Mouse (Mus musculus) heart, postnatal 36 days (tissue): Measurements from ENCODE around the gene Sox4. TPM values are rescaled to one million over a fixed set of nuclear protein-coding genes. Genes with fewer than 3 reads are reported as not detected.

ENCODE experiments used
- DNase-seq, 2 experiments: peaks; one replicate each; pipeline ENCODE4 v3.0.0; 2021 to 2022
- intact Hi-C: fragments of 180-260 bp; cut with DNase I; formaldehyde crosslinking; loops from one replicate; pipeline ENCODE4 v1.15.1; 2025
- total RNA-seq, 2 experiments: library from RNA; stranded (reverse); gene quantifications; 2 replicates each; pipeline ENCODE4 v1.2.3; 2021

Gene Sox4
- total RNA-seq, 2 experiments from 2014 or later: 21.7 to 29.0 TPM

- DNase-seq: peak; percentile 12 to 23
- intact Hi-C loops: loop anchor here (2.0 kb wide), 1 partner anchor 16 kb away; no protein-coding TSS in a partner anchor
These were observed 5.0 kb downstream of the Sox4 start for GRCm38 (mm10) chr13:28948541-28948940.

DNA sequence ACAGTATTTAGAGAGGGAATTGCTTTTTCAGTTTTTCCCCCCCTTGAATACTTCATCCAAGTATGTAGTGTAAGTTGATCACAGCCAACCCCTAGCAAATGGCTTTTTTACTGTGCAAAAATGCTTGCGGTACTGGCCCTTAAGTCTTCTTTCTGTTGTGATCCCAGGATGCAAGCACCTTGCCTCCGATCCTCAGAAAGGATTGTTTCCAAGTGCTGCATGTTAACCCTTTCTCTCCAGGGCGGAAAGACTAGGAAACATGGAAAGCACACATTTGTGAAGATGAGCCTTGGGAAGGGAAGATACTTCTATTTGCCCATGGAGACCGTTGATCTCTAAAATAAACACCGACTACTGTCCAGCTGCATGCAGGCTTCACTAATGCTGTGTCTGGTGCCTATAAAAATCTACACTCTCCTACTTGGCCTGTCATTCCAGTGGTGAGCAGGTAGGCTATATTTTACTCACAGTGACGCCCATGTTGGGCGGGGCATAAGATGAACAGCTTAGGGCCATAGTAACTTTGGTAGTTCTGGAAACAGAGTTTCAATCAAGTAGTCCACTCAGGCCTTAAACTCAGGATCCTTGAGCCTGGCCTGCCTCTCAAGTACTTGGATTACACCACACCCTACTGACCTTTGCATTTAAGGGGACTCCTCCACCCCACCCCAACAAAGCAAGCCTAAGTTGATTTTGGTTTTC, 5.6 kb downstream of the Sox4 start:
- no peak for DNase-seq

GRCm38 (mm10) chr13:28946565-28947135, 6.9 kb downstream of the Sox4 start:
- DNase-seq: no peak
- intact Hi-C loops: no loop called here

More for the DNA sequence above, 5.6 kb downstream of the Sox4 start:
- intact Hi-C loops: loop anchor here (2.0 kb wide), 1 partner anchor 15 kb away; no protein-coding TSS in a partner anchor

GRCm38 (mm10) chr13:28945681-28946080, 7.8 kb downstream of the Sox4 start:
- intact Hi-C loops: no loop called here
- no peak for DNase-seq

- DNase-seq: no peak
- intact Hi-C loops: no loop called here
These were observed 10.6 kb downstream of the Sox4 start for GRCm38 (mm10) chr13:28942926-28943325.

DNA sequence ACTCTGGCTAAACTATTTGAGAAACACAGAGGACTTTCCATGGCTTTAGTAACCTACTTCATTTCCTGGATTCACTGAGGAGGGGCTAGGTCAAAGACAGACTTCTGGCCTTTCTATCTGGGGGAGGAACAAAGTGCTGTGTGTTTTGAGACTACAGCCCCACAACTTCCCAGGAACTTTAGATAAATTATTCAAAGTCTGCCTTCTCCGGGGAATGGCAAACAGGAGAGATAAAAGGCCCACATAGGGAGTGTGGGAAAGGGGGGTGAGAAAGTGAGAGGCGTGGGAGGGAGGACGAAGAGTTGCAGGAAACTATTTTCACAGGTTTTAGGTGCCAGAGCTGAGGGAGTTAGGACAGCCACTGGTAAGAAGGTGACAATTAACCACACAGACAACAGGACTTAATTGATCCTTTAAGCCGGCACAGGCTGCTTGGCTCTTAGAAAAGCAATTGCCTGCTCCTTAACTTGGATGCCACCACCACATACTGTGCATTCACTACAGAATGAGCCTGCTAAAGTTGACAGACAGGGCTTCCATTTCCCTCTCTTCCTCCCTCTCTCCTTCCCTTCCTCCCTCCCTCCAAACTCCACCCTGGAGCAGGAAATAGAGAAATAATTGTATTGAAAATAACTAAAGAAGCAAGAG, 11.4 kb downstream of the Sox4 start:
- intact Hi-C loops: no loop called here
- no peak for DNase-seq

DNA sequence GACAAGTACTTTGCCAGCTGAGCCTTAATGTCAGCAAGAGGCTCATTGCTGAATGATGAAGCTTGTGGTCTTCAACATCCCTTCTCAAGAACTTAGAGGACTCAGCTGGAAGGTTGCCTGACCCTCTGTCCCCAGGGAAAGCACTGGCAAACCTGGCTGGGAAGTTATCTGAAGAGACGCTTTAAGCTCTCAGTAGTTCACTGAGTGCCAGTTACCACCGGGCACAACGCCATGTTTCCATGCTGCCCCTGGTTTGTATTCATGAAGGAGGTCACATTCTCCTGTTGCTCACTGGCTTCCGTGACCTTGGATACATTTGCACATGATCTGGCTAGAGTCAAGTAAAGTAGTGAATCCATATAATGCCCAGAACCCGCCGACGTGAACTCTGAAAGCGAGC, 20.1 kb downstream of the Sox4 start:
- DNase-seq: peak; percentile 73 to 74
- intact Hi-C loops: loop anchor here (2.0 to 5.0 kb wide), 2 partner anchors 15 to 516 kb away; no protein-coding TSS in a partner anchor

DNA sequence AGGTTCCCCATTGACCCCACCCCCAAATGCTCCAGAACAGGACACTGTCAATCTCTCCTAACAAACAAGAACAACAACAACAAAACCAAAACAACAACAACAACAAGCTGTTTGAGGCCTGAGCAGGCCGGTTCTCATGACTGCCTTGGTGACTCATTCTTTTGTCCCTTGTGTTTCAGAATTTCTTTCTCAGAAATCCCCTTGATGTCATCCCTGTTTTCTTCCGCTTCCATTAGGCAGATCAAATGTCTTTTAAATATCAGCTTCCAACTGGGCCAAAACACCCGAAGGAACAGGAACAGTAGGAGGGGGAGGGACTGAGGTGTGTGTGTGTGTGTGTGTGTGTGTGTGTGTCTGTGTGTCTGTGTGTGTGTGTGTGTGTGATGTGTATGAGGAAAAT, 21.7 kb downstream of the Sox4 start:
- DNase-seq: no peak
- intact Hi-C loops: loop anchor here (1.0 to 5.0 kb wide), 4 partner anchors 17 to 514 kb away; no protein-coding TSS in a partner anchor

DNA sequence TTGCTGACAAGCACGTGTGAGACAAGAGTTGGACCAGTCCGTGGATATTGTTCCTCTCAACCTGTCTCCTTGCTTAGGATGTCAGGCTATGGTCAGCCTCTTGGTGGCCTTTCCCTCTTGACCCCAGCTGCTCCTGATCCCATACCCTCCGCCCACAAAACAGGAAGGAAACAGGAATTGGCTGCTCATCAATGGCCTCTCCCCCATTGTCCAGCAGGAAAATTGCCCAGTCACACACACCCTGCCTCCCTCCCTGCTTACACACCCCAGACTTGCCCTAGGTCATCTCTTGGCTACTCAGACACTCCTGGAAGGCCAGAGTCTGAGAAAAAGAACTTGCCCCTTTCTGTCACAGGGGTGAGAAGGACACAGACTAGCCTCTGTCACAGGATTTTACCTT, 22.2 kb downstream of the Sox4 start:
- DNase-seq: peak; percentile 24 to 31
- intact Hi-C loops: loop anchor here (1.0 to 5.0 kb wide), 3 partner anchors 45 to 514 kb away; no protein-coding TSS in a partner anchor

GRCm38 (mm10) chr13:28930364-28930763, 23.1 kb downstream of the Sox4 start:
- intact Hi-C loops: loop anchor here (5.0 kb wide), 1 partner anchor 513 kb away; no protein-coding TSS in a partner anchor
- DNase-seq: no peak

DNA sequence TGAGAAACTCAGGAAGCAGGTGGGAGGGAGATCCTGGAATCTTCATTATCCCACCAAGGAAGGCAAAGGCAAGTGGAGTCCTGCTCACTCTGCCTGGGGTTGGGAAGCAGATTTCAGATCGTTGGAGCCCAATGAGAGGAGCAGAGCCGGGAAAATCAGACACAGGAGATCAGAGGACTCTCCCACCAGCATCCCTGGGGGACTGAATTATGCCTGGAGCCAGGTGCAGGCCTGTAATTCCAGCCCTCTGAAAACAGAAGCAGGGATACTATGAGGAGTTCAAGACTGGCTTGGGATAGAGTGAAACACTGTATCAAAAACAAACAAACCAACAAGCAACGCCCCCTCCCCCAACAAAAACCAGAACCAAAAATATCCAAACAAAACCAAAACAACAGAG, 23.6 kb downstream of the Sox4 start:
- intact Hi-C loops: loop anchor here (5.0 kb wide), 2 partner anchors 213 to 513 kb away; no protein-coding TSS in a partner anchor
- DNase-seq: no peak

DNA sequence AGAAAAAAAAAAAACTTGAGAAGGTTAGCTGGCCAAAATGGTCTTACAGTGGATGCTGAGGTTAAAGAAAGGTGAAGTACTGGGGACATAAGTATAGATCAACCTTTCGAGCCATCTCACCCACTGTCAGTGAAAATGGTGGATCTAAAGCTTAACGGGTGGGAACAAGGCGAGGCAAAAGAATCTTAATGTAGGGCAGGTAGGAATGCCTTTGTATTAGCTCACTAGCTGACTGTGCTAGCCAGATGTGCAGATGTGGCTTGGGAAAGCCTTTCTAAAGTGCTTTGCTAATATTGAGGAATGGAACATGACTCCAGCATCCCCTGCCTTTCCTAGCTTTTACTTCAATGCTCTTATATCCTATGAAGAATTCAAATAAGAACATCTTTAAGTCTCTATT, 30.4 kb downstream of the Sox4 start:
- intact Hi-C loops: no loop called here
- no peak for DNase-seq

DNA sequence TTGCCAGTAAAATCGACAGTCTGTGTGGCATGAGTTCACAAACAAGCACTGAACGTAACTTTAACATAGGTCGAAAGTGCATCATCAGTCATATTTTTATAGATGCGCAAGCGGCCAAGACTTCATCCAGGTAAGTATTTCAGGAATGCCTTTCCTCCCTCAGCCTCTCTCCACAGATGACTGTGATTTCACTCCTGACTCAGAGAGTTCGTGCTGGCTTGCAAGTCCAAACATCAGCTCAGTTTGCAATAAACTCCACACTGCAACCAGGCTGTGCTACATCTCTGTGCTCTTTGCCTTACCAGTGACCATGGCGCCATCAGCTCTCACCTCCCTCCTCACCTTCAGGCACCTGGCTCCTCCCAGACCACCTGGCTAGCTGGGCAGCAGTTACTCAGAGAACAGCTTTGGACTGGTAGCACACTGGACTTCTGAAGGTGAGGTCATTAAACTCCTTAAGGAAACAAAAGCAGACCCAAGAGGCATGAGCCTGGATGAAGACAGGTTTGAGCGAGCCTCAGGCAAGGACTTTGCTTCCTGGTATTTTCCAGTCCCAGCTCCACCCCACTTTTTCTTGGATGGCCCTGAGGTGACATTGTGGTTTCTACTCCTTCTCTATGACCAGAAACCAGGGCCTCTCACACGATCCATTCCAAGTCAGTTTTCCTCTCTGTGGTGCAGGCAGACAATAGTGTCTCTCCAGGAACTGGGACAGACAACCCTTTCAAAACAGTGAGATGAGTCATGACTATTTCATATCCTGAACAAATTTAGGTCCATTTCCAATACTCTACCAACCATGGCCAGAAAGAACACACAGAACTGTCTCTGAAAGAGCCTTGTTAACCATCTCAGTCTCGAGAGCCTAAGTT, 35.9 kb downstream of the Sox4 start:
- DNase-seq: no peak
- intact Hi-C loops: no loop called here

DNA sequence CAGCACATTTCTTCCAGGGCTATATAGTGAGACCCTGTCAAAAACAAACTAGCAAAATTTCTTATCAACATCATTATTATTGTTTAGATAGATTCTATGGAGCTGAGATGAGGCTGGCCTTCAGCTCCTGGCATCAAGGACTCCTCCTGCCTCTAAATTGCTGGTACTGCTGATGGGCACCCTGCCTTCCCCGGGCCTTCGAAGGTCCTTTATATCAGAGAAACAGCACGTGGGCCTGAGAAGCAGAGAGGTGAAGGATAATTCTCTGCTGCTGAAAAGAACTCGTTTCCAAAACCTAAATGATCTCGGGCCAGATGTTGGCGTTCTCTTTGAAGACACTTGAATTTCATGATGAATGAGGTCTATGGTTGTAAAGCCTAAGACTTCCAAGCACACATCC, 39.9 kb downstream of the Sox4 start:
- intact Hi-C loops: no loop called here
- no peak for DNase-seq

DNA sequence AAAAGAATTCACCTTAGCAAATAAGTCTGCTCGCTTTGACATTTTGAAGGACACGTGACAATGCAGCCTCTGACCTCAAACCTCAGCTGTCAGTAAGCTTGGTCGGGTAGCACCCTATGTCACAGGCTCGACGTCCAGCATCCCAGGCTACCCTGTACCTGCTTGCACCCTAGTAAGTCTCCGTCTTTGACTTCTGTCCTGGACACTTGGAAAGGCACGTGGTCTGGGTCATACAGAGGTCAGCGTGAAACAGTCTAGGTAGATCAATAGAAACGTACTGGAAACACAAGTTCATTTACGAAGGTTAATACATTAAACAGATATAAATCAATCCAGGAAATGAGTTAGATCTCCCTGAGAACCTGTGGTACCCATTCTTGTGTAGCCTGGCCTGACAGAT, 46.5 kb downstream of the Sox4 start:
- intact Hi-C loops: no loop called here
- DNase-seq: no peak
